Mouse (Mus musculus): ENCODE measurements at regions not wholly inside any gene's neighbourhood (a gene's known extent, or its start where the extent isn't known, plus 50 kb on each side); places are given as distances from the start of the nearest gene placed in this dataset.

- Histone ChIP-seq H3K36me3 (no peaks in the 10 kb centered on the region), H3K4me1 (peaks cover 31% of the 10 kb centered on the region), H3K27ac (peak overlapping the region; percentile 70; the same call in 1 of the 2 replicates), H3K27me3 (ENCODE audit: low read depth, poor library complexity, severe bottlenecking) (no peaks in the 10 kb centered on the region), H3K4me3 (no peak overlapping the region), H3K9me3 (replicated peaks) (no peaks in the 10 kb centered on the region)
- DNase-seq (ENCODE audit: low spot score), result no peak
- 47% methylated on average over 2 of the region's 2 CpGs for WGBS
Observed at GRCm38 (mm10) chr16:27878499-27878898, 489.8 kb downstream of the Ccdc50 start.

GRCm38 (mm10) chr16:27878950-27879349 is 490.3 kb downstream of the Ccdc50 start:
- Histone ChIP-seq H3K27me3 (ENCODE audit: low read depth, poor library complexity, severe bottlenecking) (no peaks in the 10 kb centered on the region), H3K9me3 (replicated peaks) (no peaks in the 10 kb centered on the region), H3K27ac (peak overlapping the region; percentile 70; the same call in 1 of the 2 replicates), H3K4me3 (no peak overlapping the region), H3K36me3 (no peaks in the 10 kb centered on the region), H3K4me1 (peaks cover 35% of the 10 kb centered on the region)
- WGBS, result 61% methylated on average over 3 of the region's 3 CpGs
- no peak for DNase-seq (ENCODE audit: low spot score)

- Histone ChIP-seq H3K4me1 (peaks cover 21% of the 10 kb centered on the region), H3K4me3 (no peak overlapping the region), H3K27ac (no peak overlapping the region), H3K9me3 (replicated peaks) (no peaks in the 10 kb centered on the region), H3K36me3 (no peaks in the 10 kb centered on the region), H3K27me3 (ENCODE audit: low read depth, poor library complexity, severe bottlenecking) (no peaks in the 10 kb centered on the region)
- WGBS, result 40% methylated on average over 2 of the region's 2 CpGs
- DNase-seq (ENCODE audit: low spot score), result no peak
Observed at GRCm38 (mm10) chr16:27884363-27884762, 495.7 kb downstream of the Ccdc50 start.

GRCm38 (mm10) chr16:27906036-27906435 is 517.4 kb downstream of the Ccdc50 start:
- Histone ChIP-seq H3K27ac (no peak overlapping the region), H3K36me3 (no peaks in the 10 kb centered on the region), H3K4me1 (no peaks in the 10 kb centered on the region), H3K9me3 (replicated peaks) (no peaks in the 10 kb centered on the region), H3K4me3 (no peak overlapping the region), H3K27me3 (ENCODE audit: low read depth, poor library complexity, severe bottlenecking) (no peaks in the 10 kb centered on the region)
- WGBS, result 14% methylated on average over 2 of the region's 2 CpGs
- no peak for DNase-seq (ENCODE audit: low spot score)

GRCm38 (mm10) chr16:27915422-27915821 is 526.8 kb downstream of the Ccdc50 start:
- Histone ChIP-seq H3K27me3 (ENCODE audit: low read depth, poor library complexity, severe bottlenecking) (no peaks in the 10 kb centered on the region), H3K36me3 (no peaks in the 10 kb centered on the region), H3K9me3 (replicated peaks) (no peaks in the 10 kb centered on the region), H3K4me1 (no peaks in the 10 kb centered on the region), H3K27ac (no peak overlapping the region), H3K4me3 (no peak overlapping the region)
- 92% methylated on average over 1 of the region's 1 CpGs for WGBS
- DNase-seq (ENCODE audit: low spot score), result no peak

GRCm38 (mm10) chr16:27925528-27926360 is 537.1 kb downstream of the Ccdc50 start:
- Histone ChIP-seq H3K4me3 (no peak overlapping the region), H3K36me3 (no peaks in the 10 kb centered on the region), H3K27ac (no peak overlapping the region), H3K27me3 (ENCODE audit: low read depth, poor library complexity, severe bottlenecking) (no peaks in the 10 kb centered on the region), H3K4me1 (peaks cover 6% of the 10 kb centered on the region), H3K9me3 (replicated peaks) (no peaks in the 10 kb centered on the region)
- 47% methylated on average over 7 of the region's 7 CpGs for WGBS
- no peak for DNase-seq (ENCODE audit: low spot score)

GRCm38 (mm10) chr16:27926361-27926651 is 537.6 kb downstream of the Ccdc50 start:
- no peak overlapping the region for H3K4me3 ChIP-seq
- H3K4me1 ChIP-seq, result peaks cover 6% of the 10 kb centered on the region
- H3K9me3 ChIP-seq (replicated peaks), result no peaks in the 10 kb centered on the region
- WGBS, result 9% methylated on average over 1 of the region's 1 CpGs
- H3K27me3 ChIP-seq (ENCODE audit: low read depth, poor library complexity, severe bottlenecking), result no peaks in the 10 kb centered on the region
- DNase-seq (ENCODE audit: low spot score), result no peak
- no peaks in the 10 kb centered on the region for H3K36me3 ChIP-seq
- no peak overlapping the region for H3K27ac ChIP-seq

GRCm38 (mm10) chr16:27949291-27949690 is 560.6 kb downstream of the Ccdc50 start:
- Histone ChIP-seq H3K4me1 (no peaks in the 10 kb centered on the region), H3K27me3 (ENCODE audit: low read depth, poor library complexity, severe bottlenecking) (no peaks in the 10 kb centered on the region), H3K4me3 (no peak overlapping the region), H3K27ac (no peak overlapping the region), H3K36me3 (no peaks in the 10 kb centered on the region), H3K9me3 (replicated peaks) (no peaks in the 10 kb centered on the region)
- no peak for DNase-seq (ENCODE audit: low spot score)
- WGBS, result 87% methylated on average over 3 of the region's 3 CpGs

- Histone ChIP-seq H3K4me3 (no peak overlapping the region), H3K36me3 (no peaks in the 10 kb centered on the region), H3K27ac (no peak overlapping the region), H3K4me1 (no peaks in the 10 kb centered on the region), H3K9me3 (replicated peaks) (no peaks in the 10 kb centered on the region), H3K27me3 (ENCODE audit: low read depth, poor library complexity, severe bottlenecking) (no peaks in the 10 kb centered on the region)
- DNase-seq (ENCODE audit: low spot score), result no peak
- WGBS, result 30% methylated on average over 3 of the region's 3 CpGs
Observed at GRCm38 (mm10) chr16:27949811-27950210, 561.1 kb downstream of the Ccdc50 start.

- no peak for DNase-seq (ENCODE audit: low spot score)
- no peaks in the 10 kb centered on the region for H3K4me1 ChIP-seq
- no peak overlapping the region for H3K27ac ChIP-seq
- no peak overlapping the region for H3K4me3 ChIP-seq
- H3K9me3 ChIP-seq (replicated peaks), result no peaks in the 10 kb centered on the region
- H3K36me3 ChIP-seq, result no peaks in the 10 kb centered on the region
- WGBS, result 76% methylated on average over 2 of the region's 2 CpGs
- no peaks in the 10 kb centered on the region for H3K27me3 ChIP-seq (ENCODE audit: low read depth, poor library complexity, severe bottlenecking)
Observed at GRCm38 (mm10) chr16:27962811-27963210, 574.1 kb downstream of the Ccdc50 start.

- Histone ChIP-seq H3K27me3 (ENCODE audit: low read depth, poor library complexity, severe bottlenecking) (no peaks in the 10 kb centered on the region), H3K36me3 (no peaks in the 10 kb centered on the region), H3K4me1 (no peaks in the 10 kb centered on the region), H3K27ac (no peak overlapping the region), H3K9me3 (replicated peaks) (no peaks in the 10 kb centered on the region), H3K4me3 (no peak overlapping the region)
- DNase-seq (ENCODE audit: low spot score), result no peak
- WGBS, result 94% methylated on average over 4 of the region's 4 CpGs
Observed at GRCm38 (mm10) chr16:27978730-27979440, 590.2 kb downstream of the Ccdc50 start.

GRCm38 (mm10) chr16:28015276-28015897 is 626.7 kb downstream of the Ccdc50 start:
- Histone ChIP-seq H3K36me3 (no peaks in the 10 kb centered on the region), H3K27me3 (ENCODE audit: low read depth, poor library complexity, severe bottlenecking) (no peaks in the 10 kb centered on the region), H3K4me1 (no peaks in the 10 kb centered on the region), H3K27ac (no peak overlapping the region), H3K9me3 (replicated peaks) (no peaks in the 10 kb centered on the region), H3K4me3 (no peak overlapping the region)
- WGBS, result 52% methylated on average over 6 of the region's 6 CpGs
- DNase-seq (ENCODE audit: low spot score), result no peak

GRCm38 (mm10) chr16:28018311-28018710 is 629.6 kb downstream of the Ccdc50 start:
- DNase-seq (ENCODE audit: low spot score), result no peak
- Histone ChIP-seq H3K9me3 (replicated peaks) (no peaks in the 10 kb centered on the region), H3K27ac (no peak overlapping the region), H3K27me3 (ENCODE audit: low read depth, poor library complexity, severe bottlenecking) (no peaks in the 10 kb centered on the region), H3K4me3 (no peak overlapping the region), H3K4me1 (no peaks in the 10 kb centered on the region), H3K36me3 (no peaks in the 10 kb centered on the region)
